Mouse (Mus musculus): ENCODE measurements around the gene 1700069L16Rik. TPM values are rescaled to one million over a fixed set of nuclear protein-coding genes. Genes with fewer than 3 reads are reported as not detected.

The 1700069L16Rik gene
- polyA plus RNA-seq, 1 experiment from 2014 or later, result not detected

DNA sequence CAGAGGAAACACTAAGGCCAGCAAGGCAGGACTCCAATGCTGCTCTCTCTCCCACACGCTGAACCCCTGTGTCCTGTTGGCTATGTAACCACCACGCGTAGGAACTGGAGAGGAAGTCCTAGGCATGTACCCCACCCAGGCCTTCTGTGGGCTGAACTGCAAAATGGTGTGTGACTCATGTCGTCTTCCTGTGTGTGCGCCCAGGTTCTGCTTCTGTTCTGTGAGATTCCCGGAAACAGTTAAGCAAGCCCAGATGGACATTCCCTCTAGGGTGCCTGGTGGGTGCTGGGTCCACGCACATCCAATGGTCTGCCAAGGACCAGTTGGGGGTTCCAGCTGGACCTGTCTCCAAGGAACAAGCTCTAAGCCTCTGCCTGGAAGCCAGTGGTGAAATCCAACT, 52.1 kb downstream of the 1700069L16Rik start:
- no peak for ATAC-seq (ENCODE audit: insufficient number of reproducible peaks, insufficient read depth, low FRiP score, low read depth)
- H3K4me3 ChIP-seq (ENCODE audit: low read depth, low read length), result no peak overlapping the region
- no peak overlapping the region for H3K27ac ChIP-seq (ENCODE audit: low read length)
- H3K4me1 ChIP-seq (ENCODE audit: control insufficient read depth, insufficient read depth, low read length), result no peaks in the 10 kb centered on the region
- no peak overlapping the region for H3K4me2 ChIP-seq (replicated peaks; ENCODE audit: low read depth, low read length)
- H3K9ac ChIP-seq (replicated peaks; ENCODE audit: low read depth, low read length), result no peak overlapping the region
- H3K9me3 ChIP-seq (ENCODE audit: control insufficient read depth, low read depth, low read length), result no peaks in the 10 kb centered on the region
- no peaks in the 10 kb centered on the region for H3K27me3 ChIP-seq (ENCODE audit: control insufficient read depth, insufficient read depth, low read length)
- 86% methylated on average over 7 of the region's 7 CpGs for WGBS
- H3K36me3 ChIP-seq (ENCODE audit: control insufficient read depth, insufficient read depth, low read length), result no peaks in the 10 kb centered on the region

DNA sequence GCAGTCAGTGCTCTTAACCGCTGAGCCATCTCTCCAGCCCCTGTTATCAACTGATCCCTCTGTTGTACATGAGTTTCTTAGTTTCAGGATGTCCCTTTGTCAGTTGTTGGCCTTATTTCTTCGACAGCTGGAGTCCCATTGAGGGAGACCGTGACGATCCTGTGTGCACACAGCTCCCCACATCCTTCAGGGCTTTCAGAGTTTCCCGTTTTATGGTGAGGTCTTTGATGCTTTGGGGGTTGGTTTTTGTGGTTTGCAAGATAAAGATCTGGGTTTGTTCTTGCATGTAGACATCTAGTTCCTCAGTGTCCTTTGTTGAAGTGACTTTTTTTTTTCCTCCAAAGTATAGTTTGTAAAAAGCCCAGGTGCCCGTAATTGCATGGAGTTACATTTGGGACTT, 54.0 kb downstream of the 1700069L16Rik start:
- Histone ChIP-seq H3K27me3 (ENCODE audit: control insufficient read depth, insufficient read depth, low read length) (no peaks in the 10 kb centered on the region), H3K4me1 (ENCODE audit: control insufficient read depth, insufficient read depth, low read length) (no peaks in the 10 kb centered on the region), H3K9me3 (ENCODE audit: control insufficient read depth, low read depth, low read length) (no peaks in the 10 kb centered on the region), H3K4me3 (ENCODE audit: low read depth, low read length) (no peak overlapping the region), H3K36me3 (ENCODE audit: control insufficient read depth, insufficient read depth, low read length) (no peaks in the 10 kb centered on the region), H3K4me2 (replicated peaks; ENCODE audit: low read depth, low read length) (no peak overlapping the region), H3K9ac (replicated peaks; ENCODE audit: low read depth, low read length) (no peak overlapping the region), H3K27ac (ENCODE audit: low read length) (no peak overlapping the region)
- no peak for ATAC-seq (ENCODE audit: insufficient number of reproducible peaks, insufficient read depth, low FRiP score, low read depth)
- WGBS, result 74% methylated on average over 6 of the region's 6 CpGs

- no peaks in the 10 kb centered on the region for H3K9me3 ChIP-seq (ENCODE audit: control insufficient read depth, low read depth, low read length)
- ATAC-seq (ENCODE audit: insufficient number of reproducible peaks, insufficient read depth, low FRiP score, low read depth), result no peak
- no peak overlapping the region for H3K4me2 ChIP-seq (replicated peaks; ENCODE audit: low read depth, low read length)
- H3K9ac ChIP-seq (replicated peaks; ENCODE audit: low read depth, low read length), result no peak overlapping the region
- 68% methylated on average over 3 of the region's 3 CpGs for WGBS
- no peak overlapping the region for H3K4me3 ChIP-seq (ENCODE audit: low read depth, low read length)
- no peaks in the 10 kb centered on the region for H3K27me3 ChIP-seq (ENCODE audit: control insufficient read depth, insufficient read depth, low read length)
- H3K27ac ChIP-seq (ENCODE audit: low read length), result no peak overlapping the region
- H3K4me1 ChIP-seq (ENCODE audit: control insufficient read depth, insufficient read depth, low read length), result no peaks in the 10 kb centered on the region
- no peaks in the 10 kb centered on the region for H3K36me3 ChIP-seq (ENCODE audit: control insufficient read depth, insufficient read depth, low read length)
Measured at GRCm38 (mm10) chr5:113670110-113670509, 54.5 kb downstream of the 1700069L16Rik start.

- H3K4me3 ChIP-seq (ENCODE audit: low read depth, low read length), result no peak overlapping the region
- no peak overlapping the region for H3K4me2 ChIP-seq (replicated peaks; ENCODE audit: low read depth, low read length)
- no peaks in the 10 kb centered on the region for H3K4me1 ChIP-seq (ENCODE audit: control insufficient read depth, insufficient read depth, low read length)
- no peak overlapping the region for H3K27ac ChIP-seq (ENCODE audit: low read length)
- H3K9me3 ChIP-seq (ENCODE audit: control insufficient read depth, low read depth, low read length), result no peaks in the 10 kb centered on the region
- no peaks in the 10 kb centered on the region for H3K27me3 ChIP-seq (ENCODE audit: control insufficient read depth, insufficient read depth, low read length)
- no peaks in the 10 kb centered on the region for H3K36me3 ChIP-seq (ENCODE audit: control insufficient read depth, insufficient read depth, low read length)
- WGBS, result 73% methylated on average over 12 of the region's 12 CpGs
- H3K9ac ChIP-seq (replicated peaks; ENCODE audit: low read depth, low read length), result no peak overlapping the region
- no peak for ATAC-seq (ENCODE audit: insufficient number of reproducible peaks, insufficient read depth, low FRiP score, low read depth)
Measured at GRCm38 (mm10) chr5:113664629-113665195, 59.9 kb downstream of the 1700069L16Rik start.

DNA sequence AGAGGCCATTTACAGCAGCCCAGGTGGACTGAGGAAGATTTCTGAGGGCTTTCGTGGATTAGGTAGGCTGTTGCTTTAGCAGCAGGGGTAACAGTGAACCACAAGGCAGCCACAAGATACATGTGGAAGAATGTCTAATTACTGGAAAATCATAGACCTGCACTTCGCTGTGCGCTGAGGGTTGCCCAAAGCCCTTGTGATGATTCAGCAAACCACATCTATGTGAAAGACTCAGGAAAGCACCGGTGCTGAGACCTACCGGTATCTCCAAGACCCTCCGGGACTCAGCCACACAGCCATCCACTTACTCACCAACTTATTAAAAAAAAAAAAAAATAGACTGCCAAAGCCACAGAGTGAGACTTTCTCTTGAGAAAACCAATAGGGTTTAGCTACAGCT, 60.4 kb downstream of the 1700069L16Rik start:
- 89% methylated on average over 6 of the region's 6 CpGs for WGBS
- no peaks in the 10 kb centered on the region for H3K4me1 ChIP-seq (ENCODE audit: control insufficient read depth, insufficient read depth, low read length)
- H3K4me2 ChIP-seq (replicated peaks; ENCODE audit: low read depth, low read length), result no peak overlapping the region
- H3K27me3 ChIP-seq (ENCODE audit: control insufficient read depth, insufficient read depth, low read length), result no peaks in the 10 kb centered on the region
- H3K27ac ChIP-seq (ENCODE audit: low read length), result no peak overlapping the region
- H3K36me3 ChIP-seq (ENCODE audit: control insufficient read depth, insufficient read depth, low read length), result no peaks in the 10 kb centered on the region
- no peak overlapping the region for H3K4me3 ChIP-seq (ENCODE audit: low read depth, low read length)
- H3K9ac ChIP-seq (replicated peaks; ENCODE audit: low read depth, low read length), result no peak overlapping the region
- ATAC-seq (ENCODE audit: insufficient number of reproducible peaks, insufficient read depth, low FRiP score, low read depth), result no peak
- no peaks in the 10 kb centered on the region for H3K9me3 ChIP-seq (ENCODE audit: control insufficient read depth, low read depth, low read length)

- H3K9me3 ChIP-seq (ENCODE audit: control insufficient read depth, low read depth, low read length), result no peaks in the 10 kb centered on the region
- no peaks in the 10 kb centered on the region for H3K36me3 ChIP-seq (ENCODE audit: control insufficient read depth, insufficient read depth, low read length)
- H3K27me3 ChIP-seq (ENCODE audit: control insufficient read depth, insufficient read depth, low read length), result no peaks in the 10 kb centered on the region
- no peak; the same call in 1 of the 2 replicates for ATAC-seq (ENCODE audit: insufficient number of reproducible peaks, insufficient read depth, low FRiP score, low read depth)
- H3K4me2 ChIP-seq (replicated peaks; ENCODE audit: low read depth, low read length), result no peak overlapping the region
- H3K9ac ChIP-seq (replicated peaks; ENCODE audit: low read depth, low read length), result no peak overlapping the region
- H3K27ac ChIP-seq (ENCODE audit: low read length), result no peak overlapping the region
- no peaks in the 10 kb centered on the region for H3K4me1 ChIP-seq (ENCODE audit: control insufficient read depth, insufficient read depth, low read length)
- WGBS, result 36% methylated on average over 10 of the region's 10 CpGs
- H3K4me3 ChIP-seq (ENCODE audit: low read depth, low read length), result no peak overlapping the region
Measured at GRCm38 (mm10) chr5:113660872-113661271, 63.7 kb downstream of the 1700069L16Rik start.

- WGBS, result 82% methylated on average over 12 of the region's 12 CpGs
- H3K4me3 ChIP-seq (ENCODE audit: low read depth, low read length), result no peak overlapping the region
- H3K9me3 ChIP-seq (ENCODE audit: control insufficient read depth, low read depth, low read length), result no peaks in the 10 kb centered on the region
- peaks cover 4% of the 10 kb centered on the region; the same call in 1 of the 2 replicates for H3K27me3 ChIP-seq (ENCODE audit: control insufficient read depth, insufficient read depth, low read length)
- no peaks in the 10 kb centered on the region for H3K36me3 ChIP-seq (ENCODE audit: control insufficient read depth, insufficient read depth, low read length)
- no peak for ATAC-seq (ENCODE audit: insufficient number of reproducible peaks, insufficient read depth, low FRiP score, low read depth)
- no peak overlapping the region for H3K4me2 ChIP-seq (replicated peaks; ENCODE audit: low read depth, low read length)
- H3K9ac ChIP-seq (replicated peaks; ENCODE audit: low read depth, low read length), result no peak overlapping the region
- no peak overlapping the region for H3K27ac ChIP-seq (ENCODE audit: low read length)
- H3K4me1 ChIP-seq (ENCODE audit: control insufficient read depth, insufficient read depth, low read length), result peaks cover 5% of the 10 kb centered on the region; the same call in 1 of the 2 replicates
Measured at GRCm38 (mm10) chr5:113654821-113655220, 69.8 kb downstream of the 1700069L16Rik start.

GRCm38 (mm10) chr5:113654206-113654605, 70.4 kb downstream of the 1700069L16Rik start:
- no peak overlapping the region for H3K27ac ChIP-seq (ENCODE audit: low read length)
- no peak overlapping the region for H3K4me2 ChIP-seq (replicated peaks; ENCODE audit: low read depth, low read length)
- 74% methylated on average over 11 of the region's 11 CpGs for WGBS
- peaks cover 4% of the 10 kb centered on the region; the same call in 1 of the 2 replicates for H3K27me3 ChIP-seq (ENCODE audit: control insufficient read depth, insufficient read depth, low read length)
- ATAC-seq (ENCODE audit: insufficient number of reproducible peaks, insufficient read depth, low FRiP score, low read depth), result no peak
- H3K9me3 ChIP-seq (ENCODE audit: control insufficient read depth, low read depth, low read length), result no peaks in the 10 kb centered on the region
- no peak overlapping the region for H3K4me3 ChIP-seq (ENCODE audit: low read depth, low read length)
- peaks cover 5% of the 10 kb centered on the region; the same call in 1 of the 2 replicates for H3K4me1 ChIP-seq (ENCODE audit: control insufficient read depth, insufficient read depth, low read length)
- H3K36me3 ChIP-seq (ENCODE audit: control insufficient read depth, insufficient read depth, low read length), result no peaks in the 10 kb centered on the region
- H3K9ac ChIP-seq (replicated peaks; ENCODE audit: low read depth, low read length), result no peak overlapping the region

GRCm38 (mm10) chr5:113652215-113652614, 72.4 kb downstream of the 1700069L16Rik start:
- peaks cover 4% of the 10 kb centered on the region; the same call in 1 of the 2 replicates for H3K27me3 ChIP-seq (ENCODE audit: control insufficient read depth, insufficient read depth, low read length)
- 36% methylated on average over 5 of the region's 5 CpGs for WGBS
- H3K9me3 ChIP-seq (ENCODE audit: control insufficient read depth, low read depth, low read length), result no peaks in the 10 kb centered on the region
- no peak overlapping the region for H3K4me3 ChIP-seq (ENCODE audit: low read depth, low read length)
- no peak overlapping the region for H3K4me2 ChIP-seq (replicated peaks; ENCODE audit: low read depth, low read length)
- H3K27ac ChIP-seq (ENCODE audit: low read length), result no peak overlapping the region
- no peak overlapping the region for H3K9ac ChIP-seq (replicated peaks; ENCODE audit: low read depth, low read length)
- no peak for ATAC-seq (ENCODE audit: insufficient number of reproducible peaks, insufficient read depth, low FRiP score, low read depth)
- no peaks in the 10 kb centered on the region for H3K36me3 ChIP-seq (ENCODE audit: control insufficient read depth, insufficient read depth, low read length)
- peaks cover 5% of the 10 kb centered on the region; the same call in 1 of the 2 replicates for H3K4me1 ChIP-seq (ENCODE audit: control insufficient read depth, insufficient read depth, low read length)
